Mouse (Mus musculus): Measurements from ENCODE around the gene Gpd2.

DNA sequence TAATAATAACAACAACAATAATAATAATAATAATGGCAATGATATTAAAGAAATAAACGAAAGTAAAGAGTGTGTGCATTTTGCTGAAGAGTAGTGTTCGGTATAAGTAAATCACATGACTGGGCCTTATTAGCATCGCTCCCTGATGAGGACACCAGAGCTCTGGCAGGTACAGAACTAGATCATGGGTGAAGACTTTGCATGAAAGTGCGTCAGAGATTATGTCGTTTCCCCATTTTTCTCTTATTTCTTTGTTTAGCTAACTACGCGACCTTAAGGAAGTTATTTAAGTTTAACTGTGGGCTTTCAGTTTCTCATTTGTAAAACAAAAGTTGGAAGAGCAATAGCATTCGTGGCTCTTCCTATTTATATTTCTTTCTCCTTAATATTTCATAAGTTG, 5.1 kb upstream of the Gpd2 start:
- TF ChIP-seq ZC3H11A (IDR thresholded peaks at IDR 0.05; ENCODE audit: borderline replicate concordance, low read depth, low read length) (no peak), CHD2 (IDR thresholded peaks at IDR 0.05; ENCODE audit: low read depth, low read length) (no peak), ZNF384 (IDR thresholded peaks at IDR 0.05; ENCODE audit: low read depth, low read length) (no peak)

Measured in ES-E14 (cell line).